Mouse (Mus musculus) regulatory T cell (primary cell): ENCODE data around the gene Mrpl14.

ENCODE experiments used
- in situ Hi-C: fragments of 300-600 bp; cut with MboI, MseI; formaldehyde crosslinking; loops from one replicate; pipeline ENCODE4 v1.15.1; 2025; ENCODE audit warnings: high pct_unique_total_duplicates

Gene Mrpl14

GRCm38 (mm10) chr17:45686093-45686619 is at the start of gene Mrpl14:
Gene Mrpl14 (plus strand): TSS chr17:45686322.
- in situ Hi-C loops: loop anchor here (10.0 kb wide), 1 partner anchor 1521 kb away; no protein-coding TSS in a partner anchor

- in situ Hi-C loops: no loop called here
These were observed 47.4 kb upstream of the Mrpl14 start for GRCm38 (mm10) chr17:45638596-45639295.

GRCm38 (mm10) chr17:45641981-45642380 is 44.1 kb upstream of the Mrpl14 start:
- in situ Hi-C loops: no loop called here

- in situ Hi-C loops: no loop called here
These were observed 43.4 kb upstream of the Mrpl14 start for GRCm38 (mm10) chr17:45642701-45643100.

- in situ Hi-C loops: no loop called here
These were observed 41.9 kb upstream of the Mrpl14 start for GRCm38 (mm10) chr17:45644185-45644584.

GRCm38 (mm10) chr17:45653233-45653632 is 32.9 kb upstream of the Mrpl14 start:
- in situ Hi-C loops: no loop called here

GRCm38 (mm10) chr17:45655820-45656219 is 30.3 kb upstream of the Mrpl14 start:
- in situ Hi-C loops: no loop called here

GRCm38 (mm10) chr17:45659225-45659624 is 26.9 kb upstream of the Mrpl14 start, which contains the start of gene Capn11:
Gene Capn11 (minus strand): TSS chr17:45659325.
- in situ Hi-C loops: no loop called here

- in situ Hi-C loops: loop anchor here (5.0 kb wide), 1 partner anchor 59 kb away; no protein-coding TSS in a partner anchor
These were observed 22.8 kb upstream of the Mrpl14 start for GRCm38 (mm10) chr17:45663106-45663919.

GRCm38 (mm10) chr17:45664608-45665007 is 21.5 kb upstream of the Mrpl14 start:
- in situ Hi-C loops: loop anchor here (5.0 kb wide), 1 partner anchor 58 kb away; no protein-coding TSS in a partner anchor

GRCm38 (mm10) chr17:45666091-45666490 is 20.0 kb upstream of the Mrpl14 start:
- in situ Hi-C loops: no loop called here

GRCm38 (mm10) chr17:45667481-45667880 is 18.6 kb upstream of the Mrpl14 start:
- in situ Hi-C loops: no loop called here

GRCm38 (mm10) chr17:45667986-45668385 is 18.1 kb upstream of the Mrpl14 start:
- in situ Hi-C loops: no loop called here

GRCm38 (mm10) chr17:45671821-45672220 is 14.3 kb upstream of the Mrpl14 start:
- in situ Hi-C loops: no loop called here

- in situ Hi-C loops: no loop called here
These were observed 13.5 kb upstream of the Mrpl14 start for GRCm38 (mm10) chr17:45672598-45672997.

- in situ Hi-C loops: no loop called here
These were observed 8.0 kb upstream of the Mrpl14 start for GRCm38 (mm10) chr17:45678106-45678505.

- in situ Hi-C loops: loop anchor here (10.0 kb wide), 1 partner anchor 1516 kb away; no protein-coding TSS in a partner anchor
These were observed 5.6 kb upstream of the Mrpl14 start for GRCm38 (mm10) chr17:45680391-45680980.

GRCm38 (mm10) chr17:45681588-45681987 is 4.5 kb upstream of the Mrpl14 start:
- in situ Hi-C loops: loop anchor here (10.0 kb wide), 1 partner anchor 1517 kb away; no protein-coding TSS in a partner anchor

- in situ Hi-C loops: loop anchor here (10.0 kb wide), 1 partner anchor 1518 kb away; no protein-coding TSS in a partner anchor
These were observed 3.3 kb upstream of the Mrpl14 start for GRCm38 (mm10) chr17:45682843-45683242.

GRCm38 (mm10) chr17:45684667-45685131 is 1.4 kb upstream of the Mrpl14 start:
- in situ Hi-C loops: loop anchor here (10.0 kb wide), 1 partner anchor 1520 kb away; no protein-coding TSS in a partner anchor
